Mouse (Mus musculus) cerebellum, postnatal 10 days (tissue): ENCODE data around the gene Lypd6.

Experiments used
- DNase-seq, 2 experiments: peaks; one replicate each; pipeline ENCODE4 v3.0.0; 2021; ENCODE audit warnings: mixed read lengths in 2 of 2

The Lypd6 gene

GRCm38 (mm10) chr2:50111169-50111568 is 44.9 kb downstream of the Lypd6 start:
- no peak for DNase-seq

- no peak for DNase-seq
Observed at GRCm38 (mm10) chr2:50111609-50112008, 45.4 kb downstream of the Lypd6 start.

- DNase-seq: no peak
Observed at GRCm38 (mm10) chr2:50112427-50112826, 46.2 kb downstream of the Lypd6 start.

GRCm38 (mm10) chr2:50119101-50119500 is 52.9 kb downstream of the Lypd6 start:
- no peak for DNase-seq

DNA sequence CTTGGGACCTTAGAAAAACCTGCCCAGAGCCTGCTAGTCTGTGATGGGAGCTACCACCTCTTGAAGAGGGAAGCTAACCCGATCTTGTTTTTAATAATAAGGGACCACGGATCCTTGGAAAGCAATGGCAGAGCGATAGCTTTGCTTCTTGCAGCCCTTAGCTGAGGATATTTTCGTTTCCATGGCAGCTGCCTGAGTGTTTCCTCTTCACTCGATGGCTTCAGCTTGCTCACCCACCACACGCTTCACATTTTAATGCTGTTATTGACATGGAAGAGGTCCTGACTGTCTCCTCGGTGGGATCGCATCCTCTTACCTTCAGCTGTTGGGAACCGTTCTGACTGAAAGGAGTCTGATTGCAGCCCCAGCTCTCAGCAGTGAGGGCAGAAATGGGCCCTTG is 54.6 kb downstream of the Lypd6 start:
- no peak for DNase-seq

GRCm38 (mm10) chr2:50123376-50123775 is 57.1 kb downstream of the Lypd6 start:
- DNase-seq: no peak

DNA sequence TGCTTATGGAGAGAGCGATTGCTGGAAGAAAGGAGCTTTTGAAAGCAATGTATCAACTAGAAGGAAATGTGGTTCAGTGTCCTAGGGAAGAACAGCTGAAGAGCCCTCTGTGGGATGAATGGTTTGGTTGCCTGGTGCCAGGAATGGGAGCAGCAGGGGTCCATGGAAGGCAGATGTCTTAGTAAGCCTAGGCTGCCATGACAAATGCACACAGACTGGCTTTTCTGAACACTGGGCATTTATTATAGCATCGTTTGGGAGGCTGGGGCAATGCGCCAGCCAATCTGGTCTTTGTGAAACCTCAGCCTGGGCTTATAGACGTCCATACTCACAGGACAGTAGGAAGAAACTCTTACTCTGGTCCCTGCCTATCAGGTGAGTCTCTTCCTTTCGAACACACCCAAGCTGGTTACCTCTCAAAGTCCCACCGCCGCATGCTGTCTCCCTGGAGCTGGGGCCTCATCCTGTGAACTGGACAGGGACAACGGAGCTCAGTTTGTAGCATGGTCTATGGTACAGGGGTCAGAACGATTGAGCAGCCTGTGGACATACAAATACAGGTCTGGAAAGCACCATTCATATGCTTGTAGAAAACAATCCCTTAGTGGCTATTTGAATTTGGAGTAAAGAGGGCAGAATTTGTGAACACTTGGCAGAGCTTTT is 61.4 kb downstream of the Lypd6 start:
- peak; percentile 91 to 94 for DNase-seq

- DNase-seq: peak in 1 of 2 experiments; percentile 13
Observed at GRCm38 (mm10) chr2:50128322-50129277, 62.4 kb downstream of the Lypd6 start.

DNA sequence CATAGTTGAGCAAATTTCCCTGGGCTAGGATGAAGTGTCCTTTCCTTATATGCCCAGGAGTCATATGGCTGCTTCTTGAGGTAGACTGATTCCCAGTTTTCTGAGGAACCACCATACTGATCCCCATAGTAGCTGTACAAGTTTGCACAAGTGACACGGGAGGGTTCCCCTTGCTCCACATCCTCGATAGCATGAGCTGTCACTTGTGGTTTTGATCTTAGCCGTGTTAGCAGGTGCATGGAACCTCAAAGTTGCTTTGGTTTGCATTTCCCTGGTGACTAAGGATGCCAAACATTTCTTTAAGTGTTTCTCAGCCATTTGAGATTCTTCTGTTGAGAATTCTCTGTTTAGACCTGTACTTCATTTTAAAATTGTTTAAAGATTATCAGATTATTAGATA is 64.4 kb downstream of the Lypd6 start:
- DNase-seq: no peak

DNA sequence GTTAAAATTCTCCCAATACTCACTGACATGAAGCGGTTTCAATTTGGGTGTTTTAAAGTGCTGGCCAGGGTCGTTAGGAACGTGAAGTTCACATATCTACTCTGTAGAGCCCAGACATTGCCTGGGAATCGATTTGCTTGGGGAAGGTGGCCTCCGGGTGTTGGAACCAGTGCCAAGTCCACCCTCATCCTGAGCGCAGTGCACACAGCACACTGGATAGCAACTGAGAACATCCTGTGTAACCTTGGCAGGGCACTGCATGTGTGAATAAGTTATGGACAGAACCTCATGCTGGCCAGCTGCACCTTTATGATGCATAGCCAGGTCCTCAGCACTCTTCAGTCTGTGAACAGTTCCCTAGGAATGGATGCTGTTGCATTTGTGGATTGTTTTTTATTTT is 77.4 kb downstream of the Lypd6 start:
- DNase-seq: no peak

DNA sequence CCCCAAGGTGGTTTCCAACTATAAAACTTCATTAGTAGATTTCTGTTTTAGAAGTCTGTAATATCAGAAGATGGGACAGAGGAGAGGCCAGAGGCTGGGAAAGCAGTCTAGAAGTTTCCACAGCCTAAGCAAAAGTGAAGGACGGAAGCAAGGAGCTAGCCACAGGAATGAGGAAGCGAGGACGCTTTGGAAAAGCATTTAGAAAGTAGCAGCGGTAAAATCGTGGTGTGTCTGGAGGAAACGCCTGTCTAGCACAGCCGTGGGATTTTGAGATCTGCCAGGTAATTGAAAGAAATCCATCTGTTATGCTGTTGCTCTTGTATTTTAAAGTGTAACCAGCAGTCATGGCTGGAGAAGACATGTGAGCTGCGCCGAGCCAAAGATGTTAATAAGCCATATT is 81.1 kb downstream of the Lypd6 start:
- DNase-seq: no peak

GRCm38 (mm10) chr2:50149257-50150202 is 83.3 kb downstream of the Lypd6 start:
- DNase-seq: no peak

- no peak for DNase-seq
Observed at GRCm38 (mm10) chr2:50150203-50150590, 84.0 kb downstream of the Lypd6 start.

- no peak for DNase-seq
Observed at GRCm38 (mm10) chr2:50150816-50151215, 84.6 kb downstream of the Lypd6 start.

GRCm38 (mm10) chr2:50151401-50151800 is 85.2 kb downstream of the Lypd6 start:
- no peak for DNase-seq

GRCm38 (mm10) chr2:50151879-50152278 is 85.7 kb downstream of the Lypd6 start:
- DNase-seq: no peak

- no peak for DNase-seq
Observed at GRCm38 (mm10) chr2:50156009-50156408, 89.8 kb downstream of the Lypd6 start.

- DNase-seq: no peak
Observed at GRCm38 (mm10) chr2:50160069-50160468, 93.8 kb downstream of the Lypd6 start.

- no peak for DNase-seq
Observed at GRCm38 (mm10) chr2:50163608-50164007, 97.4 kb downstream of the Lypd6 start.

DNA sequence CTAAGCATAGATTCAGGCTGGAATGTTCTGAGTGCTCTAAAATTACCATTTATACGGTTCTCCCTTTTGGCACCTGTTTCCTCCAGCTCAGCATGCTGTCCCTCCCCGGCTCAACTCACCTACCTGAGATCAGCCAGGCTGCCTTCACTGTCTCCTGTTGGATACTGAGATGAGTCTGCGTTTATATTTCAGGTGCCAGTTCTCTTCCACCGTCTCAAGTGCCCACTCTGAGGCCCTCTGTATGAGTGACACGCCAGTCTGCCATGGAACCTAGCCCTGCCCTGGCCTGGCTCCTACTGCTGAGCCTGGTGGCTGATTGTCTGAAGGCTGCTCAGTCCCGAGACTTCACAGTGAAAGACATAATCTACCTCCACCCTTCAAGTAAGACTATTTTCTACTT is 99.0 kb downstream of the Lypd6 start:
- DNase-seq: peak; percentile 57 to 61

DNA sequence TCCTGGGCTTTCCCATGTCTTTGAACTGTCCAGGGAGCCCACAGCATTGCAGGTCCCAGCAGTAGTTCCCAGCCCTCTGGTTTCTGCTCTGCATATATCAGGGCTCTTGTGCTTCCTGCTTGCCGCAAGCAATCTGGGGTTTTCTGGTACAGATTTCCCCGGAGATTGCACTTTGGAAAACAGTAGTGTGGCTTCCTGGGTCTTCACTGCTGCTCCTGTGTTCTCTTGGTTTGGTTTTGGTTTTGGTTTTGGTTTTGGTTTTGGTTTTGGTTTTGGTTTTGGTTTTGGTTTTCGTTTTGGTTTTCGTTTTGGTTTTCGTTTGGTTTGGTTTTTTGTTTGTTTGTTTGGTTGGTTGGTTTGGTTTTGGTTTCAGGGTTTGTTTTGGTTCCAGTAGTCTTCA is 99.9 kb downstream of the Lypd6 start:
- DNase-seq: no peak

DNA sequence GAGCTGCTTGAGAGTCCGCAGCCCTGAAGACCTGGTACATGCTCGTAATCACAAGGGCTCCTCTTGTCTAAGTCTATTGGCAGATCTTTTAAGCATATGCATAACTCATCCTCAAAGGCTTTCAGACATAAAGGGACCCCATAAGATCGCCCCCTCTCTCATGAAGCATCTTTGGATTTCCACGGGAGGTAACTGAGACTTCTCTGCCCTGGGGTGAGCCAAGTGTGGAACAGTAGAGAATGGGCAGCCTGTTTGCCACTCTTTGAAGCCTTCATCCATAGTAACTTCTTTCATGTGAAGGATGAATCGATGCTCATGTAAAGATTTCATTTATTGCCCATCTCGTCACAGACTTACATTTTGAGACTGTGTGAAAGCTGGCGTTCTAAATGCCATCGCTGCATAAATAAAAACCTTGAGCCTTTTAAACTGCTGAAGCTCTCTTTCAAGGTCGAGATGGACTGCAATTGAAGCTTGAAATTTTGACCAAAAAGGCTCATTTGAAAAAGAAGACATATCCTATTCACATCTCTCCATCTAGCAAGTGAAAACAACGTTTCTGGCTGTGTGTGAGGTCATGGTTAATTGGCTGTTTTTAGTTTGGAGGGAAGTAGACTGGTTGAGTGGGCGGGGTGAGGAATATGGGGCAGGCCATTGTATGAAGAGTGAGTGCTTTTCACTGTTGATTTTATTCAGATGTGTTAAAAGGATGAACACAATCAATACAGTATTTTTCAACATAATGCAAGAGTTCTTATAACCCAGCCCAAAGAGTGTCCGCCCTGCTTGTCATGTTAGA is 107.7 kb downstream of the Lypd6 start:
- DNase-seq: no peak
